Mouse (Mus musculus) olfactory bulb, adult 2 months (tissue): ENCODE results near the gene Elmsan1.

Source experiments
- CTCF ChIP-seq: fragments of 200-500 bp; IDR thresholded peaks from 2 replicates; pipeline ENCODE4 v1.5.1; 2012; ENCODE audit warnings: low read depth, mild to moderate bottlenecking, low read length, moderate library complexity; ENCODE audit not compliant: insufficient read depth
- POLR2A ChIP-seq: fragments of 200-500 bp; IDR thresholded peaks from 2 replicates; pipeline ENCODE4 v1.6.1; 2012; ENCODE audit warnings: mild to moderate bottlenecking, low read depth, low read length, moderate library complexity; ENCODE audit not compliant: insufficient read depth

- no peak for TF ChIP-seq POLR2A
- no peak for TF ChIP-seq CTCF
These were observed 63.7 kb downstream of the Elmsan1 start for GRCm38 (mm10) chr12:84154786-84155522.
